Mouse (Mus musculus) splenic B cell, adult 2 months (primary cell): ENCODE data around the gene Mark2.

Source experiments
- DNase-seq: peaks from one replicate; pipeline ENCODE4 v3.0.0-alpha.2; 2011; ENCODE audit warnings: low read depth, low spot score
- H3K27me3 ChIP-seq: 2 replicates; pipeline ENCODE4 v1.6.1; 2012; ENCODE audit warnings: mild to moderate bottlenecking, low read length, moderate library complexity, mixed read lengths; ENCODE audit not compliant: control insufficient read depth, poor library complexity, insufficient read depth, severe bottlenecking
- H3K36me3 ChIP-seq: 2 replicates; pipeline ENCODE4 v1.6.1; 2012; ENCODE audit warnings: mild to moderate bottlenecking, low read length, moderate library complexity, mixed read lengths; ENCODE audit not compliant: control insufficient read depth, poor library complexity, insufficient read depth, severe bottlenecking

Mark2 gene

GRCm38 (mm10) chr19:7273486-7273885 is 68.2 kb downstream of the Mark2 start:
- Histone ChIP-seq H3K27me3 (no peaks in the 10 kb centered on the region; the same call in 1 of the 2 replicates), H3K36me3 (peaks cover 7% of the 10 kb centered on the region)
- peak; percentile 40 for DNase-seq

- no peak for DNase-seq
- H3K36me3 ChIP-seq, result no peaks in the 10 kb centered on the region
- no peaks in the 10 kb centered on the region; the same call in 1 of the 2 replicates for H3K27me3 ChIP-seq
These were observed 72.2 kb downstream of the Mark2 start for GRCm38 (mm10) chr19:7269290-7270044.

GRCm38 (mm10) chr19:7268722-7269090 is 73.0 kb downstream of the Mark2 start:
- DNase-seq, result peak; percentile 78
- Histone ChIP-seq H3K27me3 (no peaks in the 10 kb centered on the region; the same call in 1 of the 2 replicates), H3K36me3 (no peaks in the 10 kb centered on the region)

- H3K27me3 ChIP-seq, result no peaks in the 10 kb centered on the region; the same call in 1 of the 2 replicates
- H3K36me3 ChIP-seq, result no peaks in the 10 kb centered on the region
- DNase-seq, result peak; percentile 86
These were observed 73.6 kb downstream of the Mark2 start for GRCm38 (mm10) chr19:7267781-7268721.

- Histone ChIP-seq H3K36me3 (no peaks in the 10 kb centered on the region), H3K27me3 (no peaks in the 10 kb centered on the region; the same call in 1 of the 2 replicates)
- peak; percentile 44 for DNase-seq
These were observed 74.4 kb downstream of the Mark2 start, which contains the start of gene Rcor2 for GRCm38 (mm10) chr19:7267091-7267741. Gene Rcor2, plus strand, starts transcription at chr19:7267325.

- Histone ChIP-seq H3K36me3 (no peaks in the 10 kb centered on the region), H3K27me3 (no peaks in the 10 kb centered on the region; the same call in 1 of the 2 replicates)
- no peak for DNase-seq
These were observed 75.2 kb downstream of the Mark2 start for GRCm38 (mm10) chr19:7266421-7266831.

GRCm38 (mm10) chr19:7265478-7266191 is 76.0 kb downstream of the Mark2 start:
- Histone ChIP-seq H3K36me3 (no peaks in the 10 kb centered on the region), H3K27me3 (no peaks in the 10 kb centered on the region)
- no peak for DNase-seq

GRCm38 (mm10) chr19:7264766-7265331 is 76.8 kb downstream of the Mark2 start:
- no peak for DNase-seq
- Histone ChIP-seq H3K36me3 (no peaks in the 10 kb centered on the region), H3K27me3 (no peaks in the 10 kb centered on the region)

GRCm38 (mm10) chr19:7264088-7264765 is 77.4 kb downstream of the Mark2 start:
- Histone ChIP-seq H3K36me3 (no peaks in the 10 kb centered on the region), H3K27me3 (no peaks in the 10 kb centered on the region)
- DNase-seq, result peak; percentile 89

GRCm38 (mm10) chr19:7262592-7262991 is 79.1 kb downstream of the Mark2 start:
- no peak for DNase-seq

GRCm38 (mm10) chr19:7261964-7262363 is 79.7 kb downstream of the Mark2 start:
- no peaks in the 10 kb centered on the region for H3K27me3 ChIP-seq
- DNase-seq, result no peak
- no peaks in the 10 kb centered on the region for H3K36me3 ChIP-seq

More at GRCm38 (mm10) chr19:7262592-7262991, 79.1 kb downstream of the Mark2 start:
- Histone ChIP-seq H3K36me3 (no peaks in the 10 kb centered on the region), H3K27me3 (no peaks in the 10 kb centered on the region)

- no peaks in the 10 kb centered on the region for H3K27me3 ChIP-seq
- no peaks in the 10 kb centered on the region for H3K36me3 ChIP-seq
- no peak for DNase-seq
These were observed 80.2 kb downstream of the Mark2 start for GRCm38 (mm10) chr19:7261476-7261875.

GRCm38 (mm10) chr19:7257881-7258280 is 83.8 kb downstream of the Mark2 start:
- Histone ChIP-seq H3K36me3 (no peaks in the 10 kb centered on the region), H3K27me3 (no peaks in the 10 kb centered on the region)
- no peak for DNase-seq
